Mouse (Mus musculus): ENCODE measurements at regions not wholly inside any gene's neighbourhood (a gene's known extent, or its start where the extent isn't known, plus 50 kb on each side); places are given as distances from the start of the nearest gene placed in this dataset.

DNA sequence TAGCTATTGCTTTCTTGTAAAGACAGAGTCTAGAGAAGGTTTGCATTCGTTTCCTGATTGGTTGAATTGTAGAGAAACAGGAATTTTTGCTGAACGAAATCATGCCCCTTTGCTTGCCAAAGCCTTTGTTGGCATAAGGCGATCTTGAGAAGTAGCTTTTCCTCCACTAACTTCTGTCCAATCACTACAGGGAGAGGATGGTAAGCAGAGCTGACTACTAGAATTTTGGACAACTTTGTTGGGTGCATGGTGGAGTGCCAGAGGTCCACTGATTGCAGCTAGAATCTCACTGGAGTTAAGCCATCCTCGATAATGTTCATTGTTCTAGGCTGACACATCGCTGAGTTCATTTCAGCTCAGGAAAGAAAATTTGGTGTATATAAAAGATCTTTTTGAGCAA is 131.1 kb upstream of the Nabp1 start:
- Histone ChIP-seq H3K9me3 (ENCODE audit: low read length) (no peaks in the 10 kb centered on the region), H3K36me3 (ENCODE audit: insufficient read depth, low read length) (no peaks in the 10 kb centered on the region), H3K4me3 (replicated peaks; ENCODE audit: low read length) (no peak overlapping the region), H3K27me3 (ENCODE audit: insufficient read depth, low read length) (no peaks in the 10 kb centered on the region), H3K4me1 (replicated peaks; ENCODE audit: low read depth, low read length) (peaks cover 9% of the 10 kb centered on the region; the same call in 1 of the 2 replicates)
- no peak for TF ChIP-seq POU5F1 (IDR thresholded peaks at IDR 0.05; ENCODE audit: borderline replicate concordance, low read length)
- TF ChIP-seq NANOG (IDR thresholded peaks at IDR 0.05; ENCODE audit: borderline replicate concordance, low read length), result no peak
- TF ChIP-seq CTCF (conservative IDR thresholded peaks at IDR 0.05; ENCODE audit: low read length), result no peak

DNA sequence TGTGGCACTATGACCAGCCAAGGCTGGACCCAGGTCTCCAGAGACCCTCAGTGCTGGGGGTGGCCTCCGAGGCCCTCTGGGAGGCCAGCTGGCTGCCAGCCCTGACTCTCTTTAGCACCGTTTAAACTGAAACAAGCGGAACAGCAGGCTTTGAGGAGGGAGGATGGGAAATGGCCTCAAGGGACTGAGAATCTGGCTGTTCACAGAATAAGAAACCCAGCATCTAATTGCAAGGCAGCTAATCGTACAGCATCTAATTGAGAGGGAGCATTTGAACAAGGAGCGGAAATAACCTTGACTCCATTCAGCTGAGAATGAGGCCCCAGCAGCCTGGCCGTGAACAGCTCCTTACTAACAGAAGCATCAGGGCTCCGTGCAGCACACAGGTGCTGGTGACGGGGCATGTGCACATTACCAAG is 129.2 kb upstream of the Nabp1 start:
- H3K9me3 ChIP-seq (ENCODE audit: low read length), result no peaks in the 10 kb centered on the region
- no peaks in the 10 kb centered on the region for H3K27me3 ChIP-seq (ENCODE audit: insufficient read depth, low read length)
- no peaks in the 10 kb centered on the region for H3K36me3 ChIP-seq (ENCODE audit: insufficient read depth, low read length)
- no peak overlapping the region for H3K4me3 ChIP-seq (replicated peaks; ENCODE audit: low read length)
- TF ChIP-seq POU5F1 (IDR thresholded peaks at IDR 0.05; ENCODE audit: borderline replicate concordance, low read length), result no peak
- TF ChIP-seq NANOG (IDR thresholded peaks at IDR 0.05; ENCODE audit: borderline replicate concordance, low read length), result no peak
- TF ChIP-seq CTCF (conservative IDR thresholded peaks at IDR 0.05; ENCODE audit: low read length), result no peak
- peaks cover 9% of the 10 kb centered on the region; the same call in 1 of the 2 replicates for H3K4me1 ChIP-seq (replicated peaks; ENCODE audit: low read depth, low read length)

DNA sequence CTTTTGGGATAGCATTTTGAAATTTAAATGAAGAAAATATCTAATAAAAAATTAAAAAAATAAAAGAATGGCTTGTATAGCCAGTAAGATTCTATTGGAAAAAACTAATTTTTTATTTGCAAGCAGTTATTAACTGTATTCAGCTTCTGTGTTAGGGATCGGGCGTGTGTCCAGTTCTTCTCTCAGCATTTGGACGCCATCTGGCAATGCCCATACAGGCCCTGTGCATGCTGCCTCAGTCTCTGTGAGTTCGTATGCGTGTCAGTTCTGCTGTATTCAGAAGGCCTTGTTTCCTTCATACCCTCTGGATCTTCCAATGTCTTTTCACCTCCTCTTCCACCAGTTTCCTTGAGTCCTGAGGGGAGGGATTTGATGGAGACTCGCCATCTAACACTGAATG is 123.8 kb upstream of the Nabp1 start:
- TF ChIP-seq CTCF (conservative IDR thresholded peaks at IDR 0.05; ENCODE audit: low read length) (no peak), POU5F1 (IDR thresholded peaks at IDR 0.05; ENCODE audit: borderline replicate concordance, low read length) (no peak), NANOG (IDR thresholded peaks at IDR 0.05; ENCODE audit: borderline replicate concordance, low read length) (no peak)
- H3K4me1 ChIP-seq (replicated peaks; ENCODE audit: low read depth, low read length), result 0 out of 2 replicates have a peak, but pooled peaks cover 5% of the 10 kb centered on the region
- no peaks in the 10 kb centered on the region for H3K9me3 ChIP-seq (ENCODE audit: low read length)
- H3K4me3 ChIP-seq (replicated peaks; ENCODE audit: low read length), result no peak overlapping the region
- H3K27me3 ChIP-seq (ENCODE audit: insufficient read depth, low read length), result no peaks in the 10 kb centered on the region
- H3K36me3 ChIP-seq (ENCODE audit: insufficient read depth, low read length), result no peaks in the 10 kb centered on the region

DNA sequence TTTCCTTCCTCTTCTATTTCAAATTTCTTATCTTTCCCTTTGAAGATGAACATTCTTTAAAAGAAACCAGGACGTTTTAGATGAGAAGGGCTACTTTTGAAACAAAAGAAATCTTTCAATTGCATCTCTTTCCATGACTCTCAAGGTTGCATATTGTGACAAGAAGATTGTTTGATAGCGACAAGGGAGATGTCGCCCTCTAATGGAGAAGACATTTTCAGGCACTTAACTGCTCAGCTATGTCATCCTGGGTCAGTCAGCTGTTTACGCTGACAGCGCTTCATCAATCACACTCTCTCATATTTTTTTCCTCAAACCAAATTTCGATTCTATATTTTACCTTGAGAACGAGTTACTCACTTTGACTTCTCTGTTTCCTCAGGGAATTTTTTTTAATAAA is 122.2 kb upstream of the Nabp1 start:
- Histone ChIP-seq H3K4me3 (replicated peaks; ENCODE audit: low read length) (no peak overlapping the region), H3K9me3 (ENCODE audit: low read length) (no peaks in the 10 kb centered on the region), H3K27me3 (ENCODE audit: insufficient read depth, low read length) (no peaks in the 10 kb centered on the region), H3K4me1 (replicated peaks; ENCODE audit: low read depth, low read length) (0 out of 2 replicates have a peak, but pooled peaks cover 9% of the 10 kb centered on the region), H3K36me3 (ENCODE audit: insufficient read depth, low read length) (no peaks in the 10 kb centered on the region)
- TF ChIP-seq CTCF (conservative IDR thresholded peaks at IDR 0.05; ENCODE audit: low read length) (peak; percentile 54), NANOG (IDR thresholded peaks at IDR 0.05; ENCODE audit: borderline replicate concordance, low read length) (no peak), POU5F1 (IDR thresholded peaks at IDR 0.05; ENCODE audit: borderline replicate concordance, low read length) (no peak)

DNA sequence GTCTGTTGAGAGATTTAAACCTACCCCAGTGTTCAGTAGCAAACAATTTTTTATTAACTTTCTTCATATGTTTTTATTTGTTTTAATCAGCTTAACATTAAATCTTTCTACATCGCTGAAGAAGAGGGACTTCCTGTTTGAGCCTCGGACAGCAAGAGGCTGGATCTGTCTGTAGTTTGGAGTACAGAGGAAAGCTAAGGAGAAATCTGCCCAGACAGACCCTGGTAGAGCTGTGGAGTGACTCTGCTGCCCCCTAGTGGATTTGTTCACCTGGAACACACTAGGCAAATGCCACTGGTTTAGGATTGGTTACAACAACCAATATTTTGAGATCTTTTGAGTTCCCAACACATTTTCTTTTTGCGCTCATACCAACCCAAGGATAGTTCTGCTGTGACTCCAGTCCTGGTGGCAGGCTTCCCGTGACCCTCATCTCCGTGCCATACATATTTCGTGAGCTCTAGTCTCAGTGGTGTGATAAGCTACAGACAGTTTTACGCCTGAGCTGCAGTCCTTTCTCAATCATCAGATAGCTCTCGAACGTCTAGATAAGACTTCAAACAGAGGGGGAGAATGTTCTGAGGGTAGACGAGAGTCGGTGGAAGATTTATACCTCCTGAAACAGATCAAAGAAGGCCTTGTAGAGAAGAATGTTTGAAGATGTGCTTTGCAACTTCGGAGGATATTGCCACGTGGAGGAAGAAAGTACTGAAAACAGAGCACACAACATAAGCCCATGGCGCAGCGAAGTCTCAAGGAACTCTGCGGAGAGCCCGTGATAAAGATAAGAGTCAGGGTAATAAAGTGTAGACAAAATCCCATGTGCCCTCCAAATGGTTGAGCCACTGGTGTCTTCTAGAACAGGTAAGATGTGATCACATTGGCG is 119.0 kb upstream of the Nabp1 start:
- H3K27me3 ChIP-seq (ENCODE audit: insufficient read depth, low read length), result no peaks in the 10 kb centered on the region
- 0 out of 2 replicates have a peak, but pooled peaks cover 9% of the 10 kb centered on the region for H3K4me1 ChIP-seq (replicated peaks; ENCODE audit: low read depth, low read length)
- H3K9me3 ChIP-seq (ENCODE audit: low read length), result no peaks in the 10 kb centered on the region
- no peaks in the 10 kb centered on the region for H3K36me3 ChIP-seq (ENCODE audit: insufficient read depth, low read length)
- no peak overlapping the region for H3K4me3 ChIP-seq (replicated peaks; ENCODE audit: low read length)
- TF ChIP-seq CTCF (conservative IDR thresholded peaks at IDR 0.05; ENCODE audit: low read length) (peak; percentile 66), NANOG (IDR thresholded peaks at IDR 0.05; ENCODE audit: borderline replicate concordance, low read length) (no peak)

DNA sequence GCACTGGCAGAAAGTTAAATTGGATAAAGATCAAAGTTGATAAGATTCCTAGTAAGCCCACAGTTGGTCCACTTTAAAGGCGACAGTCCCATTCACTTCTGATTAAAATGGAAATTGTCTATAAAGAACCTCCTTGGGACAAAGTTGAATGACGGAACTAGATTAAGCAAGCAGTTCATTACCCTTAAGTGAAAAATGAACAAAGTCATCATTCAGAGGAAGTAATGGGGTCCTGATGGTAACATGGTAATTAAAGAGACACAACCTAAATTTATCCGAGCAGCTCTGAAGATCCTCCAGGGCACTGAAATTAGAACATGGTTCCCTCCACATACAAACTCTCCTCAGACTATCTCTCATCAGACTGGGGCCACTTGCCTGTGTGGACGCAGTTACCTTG is 116.4 kb upstream of the Nabp1 start:
- Histone ChIP-seq H3K4me1 (replicated peaks; ENCODE audit: low read depth, low read length) (0 out of 2 replicates have a peak, but pooled peaks cover 9% of the 10 kb centered on the region), H3K9me3 (ENCODE audit: low read length) (no peaks in the 10 kb centered on the region), H3K36me3 (ENCODE audit: insufficient read depth, low read length) (no peaks in the 10 kb centered on the region), H3K27me3 (ENCODE audit: insufficient read depth, low read length) (no peaks in the 10 kb centered on the region), H3K4me3 (replicated peaks; ENCODE audit: low read length) (no peak overlapping the region)
- TF ChIP-seq POU5F1 (IDR thresholded peaks at IDR 0.05; ENCODE audit: borderline replicate concordance, low read length) (no peak), CTCF (conservative IDR thresholded peaks at IDR 0.05; ENCODE audit: low read length) (no peak), NANOG (IDR thresholded peaks at IDR 0.05; ENCODE audit: borderline replicate concordance, low read length) (no peak)

DNA sequence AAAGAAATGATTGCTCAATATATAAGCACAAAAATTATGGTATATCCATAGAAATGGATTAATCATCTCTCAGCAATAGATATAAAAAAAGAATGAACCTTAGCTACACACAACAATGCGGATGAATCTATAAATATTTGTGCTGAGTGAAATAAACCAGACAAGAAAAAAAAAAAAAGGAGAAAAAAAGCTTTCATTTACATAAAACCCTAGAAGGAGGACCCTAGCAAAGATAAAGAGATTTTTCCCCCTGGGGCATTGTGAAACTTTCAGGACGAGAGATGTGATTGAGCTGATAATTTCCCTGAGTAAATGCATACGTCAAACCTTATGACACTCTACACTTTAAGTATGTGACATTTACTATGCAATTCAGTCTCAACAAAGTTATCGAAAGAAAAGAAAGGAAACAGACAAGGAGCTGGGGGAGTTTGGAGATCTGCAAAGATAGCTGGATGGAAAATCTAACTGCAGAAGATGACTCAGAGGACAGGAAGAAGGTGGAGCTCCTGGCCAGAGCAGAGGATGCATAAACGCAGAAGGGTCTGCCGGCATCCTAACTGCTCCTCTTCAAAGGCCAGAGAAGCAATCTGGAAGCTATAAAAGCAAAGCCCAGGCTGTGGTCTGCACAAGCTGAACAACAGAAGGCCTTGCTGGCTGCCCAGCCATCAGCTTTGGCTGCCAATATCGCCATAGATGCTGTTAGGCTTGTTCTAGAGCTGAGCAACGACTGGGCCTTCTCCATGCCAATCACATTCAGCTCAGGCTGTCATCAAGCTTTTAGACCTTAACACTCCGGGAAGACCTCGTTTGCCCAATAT is 115.6 kb upstream of the Nabp1 start:
- TF ChIP-seq POU5F1 (IDR thresholded peaks at IDR 0.05; ENCODE audit: borderline replicate concordance, low read length) (no peak), NANOG (IDR thresholded peaks at IDR 0.05; ENCODE audit: borderline replicate concordance, low read length) (no peak), CTCF (conservative IDR thresholded peaks at IDR 0.05; ENCODE audit: low read length) (no peak)
- no peaks in the 10 kb centered on the region for H3K36me3 ChIP-seq (ENCODE audit: insufficient read depth, low read length)
- H3K4me1 ChIP-seq (replicated peaks; ENCODE audit: low read depth, low read length), result 0 out of 2 replicates have a peak, but pooled peaks cover 9% of the 10 kb centered on the region
- no peaks in the 10 kb centered on the region for H3K9me3 ChIP-seq (ENCODE audit: low read length)
- H3K4me3 ChIP-seq (replicated peaks; ENCODE audit: low read length), result no peak overlapping the region
- H3K27me3 ChIP-seq (ENCODE audit: insufficient read depth, low read length), result no peaks in the 10 kb centered on the region

DNA sequence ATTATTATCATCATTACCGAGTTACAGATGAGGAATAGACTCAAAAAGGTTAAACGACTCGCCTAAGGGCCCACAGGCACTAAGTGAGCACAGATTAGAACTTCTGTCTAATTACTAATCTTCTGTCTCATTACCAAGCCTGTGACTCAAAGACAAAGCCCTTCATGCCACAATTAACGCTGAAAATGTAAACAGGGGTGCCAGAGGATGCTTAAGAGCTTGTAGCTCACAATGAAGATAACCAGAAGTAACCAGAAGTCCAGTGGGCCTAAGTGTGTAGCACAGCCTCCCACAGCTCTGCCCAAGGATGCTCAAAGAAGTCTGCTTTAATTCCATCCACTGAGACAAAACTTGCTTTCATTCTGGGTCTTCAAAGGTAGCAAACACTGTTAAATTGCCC is 113.7 kb upstream of the Nabp1 start:
- TF ChIP-seq POU5F1 (IDR thresholded peaks at IDR 0.05; ENCODE audit: borderline replicate concordance, low read length) (no peak), CTCF (conservative IDR thresholded peaks at IDR 0.05; ENCODE audit: low read length) (no peak), NANOG (IDR thresholded peaks at IDR 0.05; ENCODE audit: borderline replicate concordance, low read length) (no peak)
- Histone ChIP-seq H3K9me3 (ENCODE audit: low read length) (no peaks in the 10 kb centered on the region), H3K27me3 (ENCODE audit: insufficient read depth, low read length) (no peaks in the 10 kb centered on the region), H3K4me3 (replicated peaks; ENCODE audit: low read length) (no peak overlapping the region), H3K4me1 (replicated peaks; ENCODE audit: low read depth, low read length) (0 out of 2 replicates have a peak, but pooled peaks cover 4% of the 10 kb centered on the region), H3K36me3 (ENCODE audit: insufficient read depth, low read length) (no peaks in the 10 kb centered on the region)

Measured in E14TG2a.4 (cell line).